Mouse (Mus musculus) adrenal gland, postnatal 10 days (tissue): Measurements from ENCODE around the gene Cenpb. TPM values are rescaled to one million over a fixed set of nuclear protein-coding genes. Genes with fewer than 3 reads are reported as not detected.
"Not testable (repeated sequence)": the region's sequence is repeated elsewhere in the genome, so short reads cannot be mapped to it uniquely, and the experiment has no call there.

Experiments
- DNase-seq: peaks from one replicate; pipeline ENCODE4 v3.0.0; 2021; ENCODE audit warnings: mixed read lengths
- long read RNA-seq, 2 experiments: library from polyadenylated mRNA; stranded (forward); transcript quantifications; one replicate each; pipeline ENCODE4 v2.0.0; 2021
- total RNA-seq, 2 experiments: library from RNA; stranded (reverse); gene quantifications; 2 replicates each; pipeline ENCODE4 v1.2.3; 2021

Cenpb gene
- 10 to 100 TPM; 76.2 to 86.6 TPM for total RNA-seq
- long read RNA-seq, experiment 1, full-length matches to known transcripts: 262 of 262 reads
- long read RNA-seq, experiment 1, partial matches to known transcripts: 0 of 262 reads
- long read RNA-seq, experiment 1, other reads (novel, unspliced or antisense): 0 of 262 reads
- long read RNA-seq, experiment 2, full-length matches to known transcripts: 118 of 119 reads
- long read RNA-seq, experiment 2, partial matches to known transcripts: 0 of 119 reads
- long read RNA-seq, experiment 2, other reads (novel, unspliced or antisense): 1 of 119 reads

- DNase-seq: peak; percentile 93
These were observed at the start of gene Cenpb for GRCm38 (mm10) chr2:131179990-131180587. TSS of gene Cenpb (minus strand) at chr2:131180067.

- DNase-seq: no peak
These were observed 47.4 kb upstream of the Cenpb start for GRCm38 (mm10) chr2:131227243-131227642.

- not testable (repeated sequence) for DNase-seq
These were observed 46.8 kb upstream of the Cenpb start for GRCm38 (mm10) chr2:131226669-131227068.

- no peak for DNase-seq
These were observed 45.3 kb upstream of the Cenpb start for GRCm38 (mm10) chr2:131225178-131225577.

GRCm38 (mm10) chr2:131223569-131223968 lies 43.7 kb upstream of the Cenpb start:
- DNase-seq: peak; percentile 35

GRCm38 (mm10) chr2:131222562-131222961 lies 42.7 kb upstream of the Cenpb start:
- no peak for DNase-seq

GRCm38 (mm10) chr2:131221853-131222515 lies 42.1 kb upstream of the Cenpb start:
- no peak for DNase-seq

GRCm38 (mm10) chr2:131220030-131220429 lies 40.2 kb upstream of the Cenpb start:
- no peak for DNase-seq

GRCm38 (mm10) chr2:131215941-131216858 lies 36.3 kb upstream of the Cenpb start:
- peak; percentile 41 for DNase-seq

GRCm38 (mm10) chr2:131213773-131214172 lies 33.9 kb upstream of the Cenpb start:
- no peak for DNase-seq

- DNase-seq: peak; percentile 57
These were observed 31.3 kb upstream of the Cenpb start for GRCm38 (mm10) chr2:131211026-131211615.

GRCm38 (mm10) chr2:131209969-131210792 lies 30.3 kb upstream of the Cenpb start:
- DNase-seq: peak; percentile 97

GRCm38 (mm10) chr2:131209125-131209795 lies 29.4 kb upstream of the Cenpb start:
- no peak for DNase-seq

- DNase-seq: no peak
These were observed 28.5 kb upstream of the Cenpb start for GRCm38 (mm10) chr2:131208356-131208755.

GRCm38 (mm10) chr2:131206778-131207177 lies 26.9 kb upstream of the Cenpb start, which contains the start of gene Ap5s1:
TSS of gene Ap5s1 (plus strand) at chr2:131207078.
- no peak for DNase-seq

- DNase-seq: no peak
These were observed 25.8 kb upstream of the Cenpb start for GRCm38 (mm10) chr2:131205521-131206182.

GRCm38 (mm10) chr2:131204410-131204981 lies 24.6 kb upstream of the Cenpb start:
- DNase-seq: peak; percentile 93

GRCm38 (mm10) chr2:131203816-131204409 lies 24.0 kb upstream of the Cenpb start:
- DNase-seq: no peak

GRCm38 (mm10) chr2:131201262-131201661 lies 21.4 kb upstream of the Cenpb start:
- peak; percentile 42 for DNase-seq
